Mouse (Mus musculus) erythroblast, embryonic 14.5 days (primary cell): ENCODE measurements around the gene Mael. TPM values are rescaled to one million over a fixed set of nuclear protein-coding genes. Genes with fewer than 3 reads are reported as not detected.

Source experiments
- H3K27me3 ChIP-seq: 2 replicates; pipeline ENCODE4 v1.6.1; 2012; ENCODE audit warnings: inconsistent platforms; ENCODE audit not compliant: control insufficient read depth
- H3K36me3 ChIP-seq: 2 replicates; pipeline ENCODE4 v1.6.1; 2012; ENCODE audit warnings: mild to moderate bottlenecking, inconsistent platforms; ENCODE audit not compliant: control insufficient read depth
- H3K4me1 ChIP-seq: 2 replicates; pipeline ENCODE4 v1.6.1; 2012; ENCODE audit warnings: inconsistent platforms; ENCODE audit not compliant: control insufficient read depth
- H3K4me3 ChIP-seq: replicated peaks from 2 replicates; pipeline ENCODE3; 2012; ENCODE audit warnings: moderate library complexity, mild to moderate bottlenecking, inconsistent platforms
- H3K9me3 ChIP-seq: 2 replicates; pipeline ENCODE4 v1.6.1; 2012; ENCODE audit warnings: low read length, inconsistent platforms, mixed read lengths; ENCODE audit not compliant: control insufficient read depth
- GATA1 ChIP-seq: IDR thresholded peaks from 2 replicates; pipeline ENCODE4 v1.6.1; 2012; ENCODE audit warnings: low read length, inconsistent platforms, mixed read lengths
- TAL1 ChIP-seq: IDR thresholded peaks from 3 replicates; pipeline ENCODE4 v1.6.1; 2012; ENCODE audit warnings: low read length, inconsistent platforms, mixed read lengths
- polyA plus RNA-seq: library from polyadenylated mRNA; stranded (reverse); fragments of >175 nt; gene quantifications from 2 replicates; pipeline ENCODE4 v1.2.3, GENCODE M21; 2012

Mael gene
- polyA plus RNA-seq, 1 experiment, result not detected

- no peaks in the 10 kb centered on the region for H3K36me3 ChIP-seq
- H3K27me3 ChIP-seq, result peaks cover 5% of the 10 kb centered on the region
- no peak for TF ChIP-seq GATA1
- no peak for TF ChIP-seq TAL1
- no peaks in the 10 kb centered on the region for H3K9me3 ChIP-seq
- no peaks in the 10 kb centered on the region for H3K4me1 ChIP-seq
- H3K4me3 ChIP-seq, result no peak overlapping the region
These were observed 77.7 kb downstream of the Mael start for GRCm38 (mm10) chr1:166160569-166161445.

- Histone ChIP-seq H3K4me1 (no peaks in the 10 kb centered on the region), H3K27me3 (peaks cover 12% of the 10 kb centered on the region), H3K4me3 (no peak overlapping the region), H3K9me3 (peaks cover 5% of the 10 kb centered on the region), H3K36me3 (no peaks in the 10 kb centered on the region)
- TF ChIP-seq TAL1 (no peak), GATA1 (no peak)
These were observed 78.4 kb downstream of the Mael start for GRCm38 (mm10) chr1:166160111-166160510.

GRCm38 (mm10) chr1:166158664-166159063 lies 79.9 kb downstream of the Mael start:
- peaks cover 3% of the 10 kb centered on the region; the same call in 1 of the 2 replicates for H3K4me1 ChIP-seq
- no peaks in the 10 kb centered on the region for H3K36me3 ChIP-seq
- TF ChIP-seq TAL1 (no peak), GATA1 (no peak)
- peaks cover 5% of the 10 kb centered on the region for H3K9me3 ChIP-seq
- H3K4me3 ChIP-seq, result no peak overlapping the region
- H3K27me3 ChIP-seq, result peaks cover 22% of the 10 kb centered on the region

GRCm38 (mm10) chr1:166157712-166158111 lies 80.8 kb downstream of the Mael start:
- peaks cover 22% of the 10 kb centered on the region for H3K27me3 ChIP-seq
- peaks cover 5% of the 10 kb centered on the region for H3K9me3 ChIP-seq
- no peaks in the 10 kb centered on the region for H3K36me3 ChIP-seq
- TF ChIP-seq GATA1 (no peak), TAL1 (no peak)
- no peak overlapping the region for H3K4me3 ChIP-seq
- peaks cover 4% of the 10 kb centered on the region; the same call in 1 of the 2 replicates for H3K4me1 ChIP-seq

GRCm38 (mm10) chr1:166155113-166155494 lies 83.4 kb downstream of the Mael start:
- Histone ChIP-seq H3K4me1 (peaks cover 7% of the 10 kb centered on the region; the same call in 1 of the 2 replicates), H3K4me3 (no peak overlapping the region), H3K36me3 (no peaks in the 10 kb centered on the region), H3K27me3 (peaks cover 22% of the 10 kb centered on the region), H3K9me3 (peaks cover 5% of the 10 kb centered on the region)
- no peak for TF ChIP-seq GATA1
- TF ChIP-seq TAL1, result no peak

GRCm38 (mm10) chr1:166154162-166155112 lies 84.1 kb downstream of the Mael start:
- peaks cover 8% of the 10 kb centered on the region; the same call in 1 of the 2 replicates for H3K4me1 ChIP-seq
- peaks cover 21% of the 10 kb centered on the region for H3K27me3 ChIP-seq
- no peaks in the 10 kb centered on the region for H3K36me3 ChIP-seq
- TF ChIP-seq TAL1 (no peak), GATA1 (no peak)
- H3K4me3 ChIP-seq, result no peak overlapping the region
- peaks cover 5% of the 10 kb centered on the region for H3K9me3 ChIP-seq

- no peaks in the 10 kb centered on the region for H3K36me3 ChIP-seq
- H3K27me3 ChIP-seq, result peaks cover 17% of the 10 kb centered on the region
- H3K4me1 ChIP-seq, result peaks cover 11% of the 10 kb centered on the region
- H3K4me3 ChIP-seq, result no peak overlapping the region
- TF ChIP-seq TAL1, result no peak
- no peak for TF ChIP-seq GATA1
- H3K9me3 ChIP-seq, result peaks cover 5% of the 10 kb centered on the region
These were observed 85.0 kb downstream of the Mael start for GRCm38 (mm10) chr1:166153351-166154120.

GRCm38 (mm10) chr1:166152034-166152433 lies 86.5 kb downstream of the Mael start:
- Histone ChIP-seq H3K27me3 (peaks cover 17% of the 10 kb centered on the region), H3K9me3 (peaks cover 5% of the 10 kb centered on the region), H3K4me1 (peaks cover 15% of the 10 kb centered on the region), H3K4me3 (no peak overlapping the region), H3K36me3 (no peaks in the 10 kb centered on the region)
- TF ChIP-seq TAL1 (no peak), GATA1 (no peak)
